Mouse (Mus musculus) MN1 (cell line): ENCODE results near the gene Tubb4a.
"Not testable (repeated sequence)": the region's sequence is repeated elsewhere in the genome, so short reads cannot be mapped to it uniquely, and the experiment has no call there.

Experiments
- DNase-seq: peaks from one replicate; pipeline ENCODE4 v3.0.0-alpha.2; 2016; ENCODE audit warnings: low spot score

Tubb4a gene

DNA sequence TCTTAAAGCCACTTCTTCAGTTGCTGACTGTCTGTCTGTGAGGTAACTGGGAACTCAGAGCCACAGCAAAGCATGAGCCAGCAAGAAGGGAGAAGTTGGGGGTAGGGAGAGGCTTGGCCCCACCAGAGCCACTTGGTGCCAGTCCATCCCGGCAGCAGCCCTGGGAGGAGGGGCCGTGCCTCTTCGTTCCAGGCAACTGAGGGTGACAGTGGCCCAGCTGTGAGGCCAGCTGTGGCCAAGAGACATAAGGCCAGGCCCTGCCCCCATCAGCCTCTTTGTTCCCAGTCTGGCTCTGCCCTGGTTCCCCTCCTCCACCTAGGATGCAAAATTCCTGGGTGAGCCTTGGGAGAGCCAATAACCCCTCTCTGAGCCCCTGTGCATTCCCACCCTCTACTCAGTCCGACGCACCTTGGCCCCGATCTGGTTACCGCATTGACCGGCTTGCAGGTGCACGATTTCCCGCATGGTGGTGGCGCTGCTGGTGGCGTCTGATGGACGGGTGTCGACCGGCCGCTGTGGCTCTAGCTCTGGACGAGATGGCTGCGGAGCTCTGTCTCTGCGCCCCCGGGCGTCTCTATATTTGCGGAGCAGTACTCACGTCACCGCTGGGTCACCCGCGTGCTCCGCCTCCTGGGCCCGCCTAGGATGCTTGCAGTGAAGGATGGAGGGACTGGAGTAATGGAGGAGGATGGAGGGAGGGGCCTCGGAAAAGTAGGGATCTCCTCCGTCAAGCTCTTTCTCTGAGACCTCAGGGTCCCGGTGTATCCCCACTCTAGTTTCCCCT is at the start of gene Tubb4a:
Tubb4a (minus strand) TSS at position 734 of the 784 bp plus-strand sequence.
- DNase-seq = no peak

DNA sequence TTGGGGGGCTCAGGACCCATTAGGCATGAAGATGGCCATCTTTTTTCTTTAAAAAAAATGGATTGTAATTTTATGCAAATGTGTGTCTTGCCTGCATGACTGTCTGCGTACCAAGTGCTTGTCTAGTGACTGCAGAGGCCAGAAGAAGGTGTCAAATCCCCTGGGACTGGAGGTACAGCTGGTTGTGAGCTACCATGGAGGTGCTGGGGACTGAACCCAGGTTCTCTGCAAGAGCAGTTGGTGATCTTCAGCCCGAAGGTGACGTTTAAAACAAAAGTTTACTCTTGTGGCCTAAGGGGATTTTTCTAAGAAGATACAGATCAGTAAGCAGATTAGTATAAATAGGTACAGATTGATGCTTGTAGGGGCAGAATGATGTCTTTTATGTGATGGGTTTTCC is 48.1 kb upstream of the Tubb4a start:
- no peak for DNase-seq

DNA sequence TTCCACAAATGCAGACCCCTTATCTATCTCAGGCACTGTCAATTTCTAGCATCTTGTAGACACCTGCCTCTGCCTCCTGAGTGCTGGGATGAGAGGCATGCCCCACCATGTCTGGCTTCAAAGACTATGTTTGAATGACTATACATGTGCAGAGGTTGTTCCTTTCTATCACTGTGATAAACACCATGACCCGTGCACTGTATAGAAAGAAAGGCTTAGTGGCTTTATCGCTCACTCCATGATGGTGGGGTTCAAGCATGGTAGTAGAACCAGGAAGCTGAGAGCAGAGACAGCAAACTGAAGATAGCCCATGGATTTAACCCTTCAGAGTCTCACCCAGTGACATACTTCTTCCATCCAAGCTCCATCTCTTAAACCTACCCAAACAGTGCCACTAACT is 47.1 kb upstream of the Tubb4a start:
- no peak for DNase-seq

DNA sequence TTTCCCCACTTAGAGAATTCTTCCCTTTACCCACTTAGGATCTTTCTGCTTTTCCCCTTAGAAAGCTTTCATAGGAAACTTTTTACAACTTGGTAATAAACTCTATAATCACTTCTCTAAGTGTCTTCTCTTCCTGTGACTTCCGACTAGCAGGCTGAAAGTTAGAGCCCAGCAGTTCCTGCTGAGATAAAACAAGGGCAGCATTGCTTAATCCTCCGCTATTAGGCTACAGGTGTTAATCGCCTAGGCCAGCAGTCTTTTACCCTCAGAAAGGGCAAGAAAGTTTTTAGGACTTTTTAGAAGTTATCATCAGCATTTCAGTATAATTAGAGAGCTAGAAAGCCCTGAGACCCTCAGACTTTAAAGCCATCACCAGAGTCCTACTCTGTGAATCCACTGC is 46.4 kb upstream of the Tubb4a start:
- not testable (repeated sequence) for DNase-seq

DNA sequence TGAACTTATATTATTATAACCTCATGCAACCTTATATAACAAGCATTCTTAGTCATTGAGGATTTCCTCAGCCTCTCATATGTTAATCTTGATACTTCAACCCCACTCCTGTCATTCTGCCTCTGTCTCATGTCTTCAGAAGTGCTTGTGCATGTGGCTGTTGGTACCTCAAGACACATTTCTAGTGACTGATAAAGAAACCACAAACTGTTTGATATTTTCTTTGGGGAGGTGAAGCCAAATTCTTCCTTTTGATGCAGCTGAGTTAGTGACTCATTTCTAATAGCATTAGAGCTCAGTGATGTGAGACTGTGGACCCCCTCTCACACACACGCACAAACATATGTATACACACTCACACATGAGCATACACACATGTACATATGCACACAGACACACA is 44.2 kb upstream of the Tubb4a start:
- DNase-seq = no peak

DNA sequence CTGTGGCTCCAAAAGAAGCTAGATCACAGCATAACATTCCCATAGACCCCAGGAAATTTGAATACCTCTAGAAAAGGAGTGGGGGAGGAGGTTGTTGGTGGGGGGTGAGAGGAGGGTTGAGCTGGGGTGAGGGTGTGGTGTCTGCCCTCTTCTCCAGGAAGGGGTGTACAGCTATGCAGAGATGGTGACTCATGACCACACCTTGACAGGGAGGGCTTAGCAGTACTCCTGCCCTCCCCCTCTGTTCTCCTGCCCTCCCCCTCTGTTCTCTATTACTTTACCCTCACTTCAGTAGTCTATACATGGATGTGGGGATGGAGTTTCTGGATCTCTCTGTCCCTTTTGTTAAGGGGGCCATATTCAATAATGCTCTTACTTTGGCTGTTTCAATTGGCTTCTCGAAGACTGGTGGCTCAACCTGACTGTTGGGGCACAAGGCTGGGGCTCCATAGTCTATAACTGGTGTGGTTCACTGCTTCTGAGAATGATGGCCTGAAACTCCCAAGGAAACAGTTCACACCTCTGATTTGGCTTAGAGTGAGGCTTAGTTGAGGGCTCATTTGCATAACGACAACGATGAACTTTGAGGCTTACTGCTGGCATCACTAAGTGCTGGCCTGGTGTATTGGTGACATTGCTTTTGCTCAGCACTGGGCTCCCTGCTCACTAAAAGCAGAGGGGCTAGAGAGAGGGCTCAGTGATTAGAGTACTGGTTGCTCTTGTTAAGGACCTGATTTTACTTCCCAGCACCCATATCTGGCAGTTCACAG is 38.5 kb upstream of the Tubb4a start:
- DNase-seq = no peak

DNA sequence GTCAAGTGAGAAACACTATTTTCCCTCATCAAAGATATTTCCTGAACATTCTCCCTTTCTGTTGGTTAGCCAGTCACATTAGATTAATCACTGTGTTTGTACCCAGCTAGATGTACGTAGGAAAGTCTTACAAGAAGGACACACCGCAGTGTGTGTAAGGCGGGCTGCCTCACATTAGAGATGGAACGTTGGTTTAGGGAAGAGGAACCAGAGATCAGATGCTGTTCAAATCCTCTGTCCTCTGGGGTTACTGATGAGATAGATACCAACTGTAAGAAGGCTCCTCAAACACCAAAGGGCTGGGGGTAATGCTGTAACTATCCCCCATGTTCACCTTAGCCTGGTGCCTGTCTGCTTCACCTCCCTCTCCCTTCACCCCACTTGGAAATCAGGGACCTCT is 37.2 kb upstream of the Tubb4a start:
- no peak for DNase-seq

DNA sequence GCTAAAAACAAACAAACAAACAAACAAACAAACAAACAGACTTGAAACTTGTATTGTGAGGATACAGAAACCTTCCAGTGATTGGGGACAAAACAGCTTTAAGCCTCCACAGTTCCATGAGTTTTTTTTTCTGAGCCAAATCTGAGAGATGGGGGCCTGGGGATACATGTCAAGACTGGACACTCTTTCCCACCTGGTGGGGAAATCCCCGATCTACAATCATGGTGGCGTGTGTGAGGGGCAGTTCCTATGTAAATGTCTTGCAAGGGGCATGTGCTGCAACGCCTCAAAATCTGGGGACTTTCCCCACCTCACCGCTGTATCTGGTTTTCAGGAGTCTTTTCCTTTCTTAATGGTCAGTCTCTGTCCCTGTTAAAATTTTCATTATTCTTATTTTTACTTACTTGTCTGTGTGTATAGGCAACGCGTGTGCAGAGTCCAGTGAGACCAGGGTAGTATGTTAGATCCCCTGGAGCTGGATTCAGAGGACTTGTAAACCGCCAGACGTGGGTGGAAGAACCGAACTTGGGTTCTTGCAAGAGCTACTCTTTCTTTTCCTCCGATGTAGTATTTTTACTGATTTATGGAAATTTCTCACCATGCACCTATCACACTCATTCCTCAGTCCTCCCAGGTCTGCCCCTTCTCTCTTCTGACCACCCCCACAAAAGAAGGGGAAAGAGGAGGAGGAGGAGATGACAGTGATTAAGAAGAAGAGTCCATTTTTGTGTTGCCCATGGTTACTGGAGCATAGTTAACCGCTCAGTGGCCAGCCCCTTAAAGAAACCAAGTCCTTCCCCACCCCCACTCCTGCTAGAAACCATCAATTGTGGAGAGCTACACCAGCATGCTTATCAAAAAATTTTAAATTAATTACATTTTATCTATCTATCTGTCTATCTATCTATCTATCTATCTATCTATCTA is 35.9 kb upstream of the Tubb4a start:
- DNase-seq = no peak

DNA sequence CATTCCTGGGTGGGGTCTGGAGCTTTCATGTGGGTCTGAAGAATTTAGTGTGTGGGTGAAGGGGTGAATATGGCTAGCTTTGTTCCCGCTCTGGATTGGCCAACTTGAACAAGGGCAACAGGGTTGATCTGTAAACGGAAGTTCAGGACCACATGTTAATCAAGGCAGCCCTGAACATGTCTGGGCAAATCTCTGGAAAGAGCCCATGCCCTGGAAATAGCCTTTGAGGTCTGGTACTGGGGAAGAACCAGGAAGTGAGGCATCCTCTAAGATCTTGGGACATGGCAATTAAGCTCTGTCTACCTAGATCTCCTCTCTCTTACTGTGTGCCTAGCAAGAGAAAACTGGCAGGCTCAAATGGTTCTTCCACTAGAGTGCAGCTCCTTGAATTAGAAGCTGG is 34.3 kb upstream of the Tubb4a start:
- no peak for DNase-seq

DNA sequence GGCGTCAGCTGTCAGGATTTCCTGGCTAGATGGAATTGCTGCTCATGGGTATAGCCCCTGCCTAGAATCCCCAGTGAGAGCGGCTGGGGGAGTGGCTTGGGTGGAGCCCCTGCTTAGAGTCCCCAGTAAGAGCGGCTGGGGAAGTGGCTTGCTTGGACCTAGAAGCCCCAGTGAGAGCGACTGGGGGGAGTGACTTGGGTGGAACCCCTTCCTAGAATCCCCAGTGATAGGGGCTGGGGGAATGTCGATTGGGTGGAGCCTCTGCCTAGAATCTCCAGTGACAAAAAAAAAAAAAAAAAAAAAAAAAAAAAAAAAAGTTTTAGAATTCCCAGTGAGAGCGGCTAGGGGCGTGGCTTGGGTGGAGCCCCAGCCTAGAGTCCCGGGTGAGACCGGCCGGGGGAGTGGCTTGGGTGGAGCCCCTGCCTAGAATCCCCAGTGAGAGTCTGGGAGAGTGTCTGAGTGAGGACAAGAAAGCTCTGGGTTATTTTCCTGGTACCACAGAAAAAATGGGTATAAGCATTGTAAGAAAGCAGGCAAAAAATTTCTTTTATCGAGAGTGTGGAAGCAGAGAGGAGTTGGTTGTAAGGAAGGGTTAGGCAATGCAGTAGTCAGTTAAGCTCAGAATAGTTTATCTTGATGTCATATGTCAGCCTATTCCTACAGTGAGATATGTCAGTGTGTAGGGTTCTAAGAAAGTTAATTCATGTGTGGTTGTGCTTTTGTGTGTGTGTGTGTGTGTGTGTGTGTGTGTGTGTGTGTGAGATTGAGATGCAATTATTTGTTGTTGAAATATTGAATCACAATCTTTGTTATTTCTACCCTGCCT is 31.2 kb upstream of the Tubb4a start:
- no peak for DNase-seq

DNA sequence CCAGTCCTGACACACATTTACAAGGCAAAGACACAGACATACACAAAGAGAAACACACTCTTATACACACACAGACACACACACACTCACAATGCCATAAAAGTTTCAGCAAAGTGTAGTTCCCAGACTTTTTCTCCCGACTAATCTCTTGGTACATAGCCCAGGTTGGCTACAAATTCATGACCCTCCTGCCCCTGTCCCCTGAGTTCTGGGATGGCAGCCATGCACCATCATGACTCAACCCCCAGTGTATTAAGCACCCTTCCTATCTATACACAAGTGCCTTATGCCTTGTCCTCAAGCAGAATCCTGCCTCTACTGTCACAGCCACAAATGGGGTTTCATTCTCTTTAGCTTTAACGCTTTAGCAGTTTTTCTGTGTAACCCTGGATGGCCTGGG is 29.2 kb upstream of the Tubb4a start:
- no peak for DNase-seq

DNA sequence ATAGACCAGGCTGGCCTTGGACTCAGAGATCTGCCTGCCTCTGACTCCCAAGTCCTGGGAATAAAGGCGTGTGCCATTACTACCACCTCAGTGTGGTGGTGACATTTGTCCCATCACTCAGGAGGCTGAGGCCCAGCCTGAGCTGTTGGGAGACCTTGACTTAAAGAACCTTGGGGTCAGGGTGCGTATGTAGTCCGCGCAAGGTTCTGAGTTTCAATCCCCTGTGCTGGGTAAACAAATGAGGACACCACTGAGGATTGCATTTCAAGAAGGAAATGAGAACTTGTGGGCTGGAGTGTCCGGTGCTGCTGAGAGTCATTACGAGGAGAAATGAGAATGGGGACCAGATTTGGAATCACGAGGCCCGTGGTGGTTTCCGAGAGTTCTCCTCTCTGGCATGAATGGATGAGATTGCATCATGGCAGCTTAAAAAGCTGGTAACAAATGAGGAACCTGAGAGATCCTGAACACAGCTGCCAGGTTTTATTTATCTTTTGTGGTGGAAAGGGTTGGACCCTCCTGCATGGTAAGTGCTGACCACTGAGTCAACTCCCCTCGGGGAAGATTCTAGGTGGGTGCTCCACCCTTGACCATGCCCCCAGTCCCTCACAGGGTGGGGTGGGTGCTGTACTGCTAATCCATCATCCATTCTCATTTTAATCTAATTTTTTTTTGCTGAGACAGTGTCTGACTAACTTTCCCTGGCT is 25.3 kb upstream of the Tubb4a start:
- no peak for DNase-seq

DNA sequence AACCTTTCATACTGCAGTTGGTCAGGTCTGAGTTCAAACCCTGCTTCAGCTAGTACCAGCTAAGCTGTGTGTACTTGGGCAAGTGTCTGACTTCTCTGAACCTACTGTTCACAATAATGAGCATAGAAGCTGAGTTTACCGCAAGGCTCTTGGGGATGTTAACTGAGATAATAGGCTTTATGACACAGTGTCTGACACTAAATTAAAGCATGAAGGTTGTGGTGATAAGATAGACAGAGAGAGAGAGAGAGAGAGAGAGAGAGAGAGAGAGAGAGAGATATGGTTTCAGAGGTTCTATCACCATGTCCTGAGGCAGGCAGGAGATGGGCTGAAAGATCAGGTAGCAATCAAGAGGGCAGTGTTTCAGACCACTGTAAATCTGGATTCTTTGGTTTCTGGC is 22.4 kb upstream of the Tubb4a start:
- DNase-seq = no peak

DNA sequence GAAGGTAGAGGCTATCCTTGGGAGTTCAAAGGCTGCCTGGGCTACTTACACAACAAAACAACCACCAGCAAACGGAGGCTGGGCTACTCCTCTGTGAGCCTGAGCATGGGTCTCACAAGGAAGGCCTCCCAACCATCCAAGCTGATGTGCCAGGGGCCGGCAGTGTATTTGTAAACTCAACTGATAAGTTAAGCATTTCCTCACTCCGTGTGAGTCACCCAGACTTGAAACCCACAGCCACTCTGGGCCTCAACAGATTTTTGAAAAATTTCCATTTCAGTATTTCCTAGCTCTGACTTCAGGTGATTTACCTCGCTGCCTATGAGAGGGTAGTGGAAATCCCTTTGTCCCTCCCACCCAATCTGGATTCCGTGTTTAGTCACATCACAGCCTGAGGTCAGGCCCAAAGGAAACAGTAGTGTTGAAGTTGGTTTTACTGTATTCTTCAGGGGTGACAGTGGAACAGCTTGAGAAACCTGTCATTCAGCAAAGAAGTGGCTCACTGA is 21.1 kb upstream of the Tubb4a start:
- no peak for DNase-seq

DNA sequence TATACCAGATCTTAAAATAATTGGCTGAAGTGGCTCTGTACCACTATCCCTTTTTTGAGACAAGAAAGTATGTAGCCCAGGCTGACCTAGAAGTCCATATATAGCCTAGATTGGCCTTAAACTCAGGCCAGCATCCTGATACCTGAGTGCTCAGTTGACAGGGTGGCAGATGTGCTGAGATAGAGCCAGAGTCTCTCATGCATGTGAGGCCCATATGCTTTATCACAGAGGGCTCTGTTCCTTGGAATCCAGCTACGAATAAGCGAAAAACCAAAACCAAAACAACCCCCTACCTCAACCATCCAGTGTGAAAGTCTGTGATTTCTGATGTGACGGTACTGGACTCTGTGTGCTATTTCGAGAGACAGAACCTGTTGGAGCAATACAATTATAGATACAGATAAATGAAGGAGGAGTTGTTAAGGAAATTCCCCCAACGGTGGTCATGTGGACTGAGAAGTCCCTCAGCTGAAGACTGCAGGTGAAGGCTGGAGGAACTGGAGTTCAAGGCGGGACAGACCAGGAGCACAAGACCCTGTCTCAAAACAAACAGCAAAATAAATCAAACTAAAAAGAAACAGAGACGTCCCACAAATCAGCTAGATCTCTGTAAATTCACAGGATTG is 20.6 kb upstream of the Tubb4a start:
- no peak for DNase-seq

DNA sequence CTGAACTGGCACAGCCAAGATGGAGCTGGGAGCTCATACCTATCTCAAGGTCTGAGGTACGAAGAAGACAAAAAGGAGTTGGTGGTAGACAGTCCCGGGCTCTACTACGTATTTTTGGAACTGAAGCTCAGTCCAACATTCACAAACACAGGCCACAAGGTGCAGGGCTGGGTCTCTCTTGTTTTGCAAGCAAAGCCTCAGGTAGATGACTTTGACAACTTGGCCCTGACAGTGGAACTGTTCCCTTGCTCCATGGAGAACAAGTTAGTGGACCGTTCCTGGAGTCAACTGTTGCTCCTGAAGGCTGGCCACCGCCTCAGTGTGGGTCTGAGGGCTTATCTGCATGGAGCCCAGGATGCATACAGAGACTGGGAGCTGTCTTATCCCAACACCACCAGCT is 19.5 kb upstream of the Tubb4a start:
- no peak for DNase-seq

DNA sequence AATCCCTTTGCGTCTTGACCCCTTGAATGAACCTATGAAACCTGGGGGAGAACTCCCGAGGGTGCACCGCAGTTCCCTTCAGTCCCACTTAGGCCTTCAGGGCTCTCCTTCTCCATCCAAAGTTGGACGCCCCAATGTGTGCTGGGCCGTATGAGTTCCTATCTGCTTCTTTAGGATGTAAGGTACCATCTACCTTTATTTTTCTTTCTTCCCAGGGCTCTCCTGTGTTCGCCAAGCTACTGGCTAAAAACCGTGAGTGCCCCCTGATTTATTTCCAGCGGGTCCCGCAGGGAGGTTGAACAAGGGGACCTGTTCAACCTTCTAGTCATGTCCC is 18.4 kb upstream of the Tubb4a start:
- DNase-seq = no peak

DNA sequence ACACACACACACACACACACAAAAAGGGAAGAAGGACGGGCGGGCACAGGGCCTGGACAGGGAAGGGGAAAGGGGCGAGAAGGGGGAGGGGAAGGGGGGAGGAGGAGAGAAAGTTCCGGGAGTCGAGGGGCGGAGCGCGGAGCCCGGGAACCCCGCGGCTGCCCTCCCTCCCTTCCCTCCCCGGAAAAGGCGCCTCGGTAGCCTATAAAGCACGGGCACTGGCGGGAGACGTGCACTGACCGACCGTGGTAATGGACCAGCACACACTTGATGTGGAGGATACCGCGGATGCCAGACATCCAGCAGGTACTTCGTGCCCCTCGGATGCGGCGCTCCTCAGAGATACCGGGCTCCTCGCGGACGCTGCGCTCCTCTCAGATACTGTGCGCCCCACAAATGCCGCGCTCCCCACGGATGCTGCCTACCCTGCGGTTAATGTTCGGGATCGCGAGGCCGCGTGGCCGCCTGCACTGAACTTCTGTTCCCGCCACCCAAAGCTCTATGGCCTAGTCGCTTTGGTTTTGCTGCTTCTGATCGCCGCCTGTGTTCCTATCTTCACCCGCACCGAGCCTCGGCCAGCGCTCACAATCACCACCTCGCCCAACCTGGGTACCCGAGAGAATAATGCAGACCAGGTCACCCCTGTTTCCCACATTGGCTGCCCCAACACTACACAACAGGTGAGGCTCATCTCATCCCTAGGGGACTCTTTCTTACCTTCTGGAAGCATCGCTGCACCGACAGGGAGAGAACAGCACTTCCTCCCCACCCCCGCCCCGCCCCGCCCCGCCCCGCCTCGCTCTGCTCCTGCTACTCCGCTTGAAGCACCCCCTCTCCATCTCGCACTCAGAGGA is 17.8 kb upstream of the Tubb4a start, which contains the start of gene Tnfsf9:
Tnfsf9 (plus strand) TSS at position 145 of the 854 bp plus-strand sequence.
- no peak for DNase-seq

DNA sequence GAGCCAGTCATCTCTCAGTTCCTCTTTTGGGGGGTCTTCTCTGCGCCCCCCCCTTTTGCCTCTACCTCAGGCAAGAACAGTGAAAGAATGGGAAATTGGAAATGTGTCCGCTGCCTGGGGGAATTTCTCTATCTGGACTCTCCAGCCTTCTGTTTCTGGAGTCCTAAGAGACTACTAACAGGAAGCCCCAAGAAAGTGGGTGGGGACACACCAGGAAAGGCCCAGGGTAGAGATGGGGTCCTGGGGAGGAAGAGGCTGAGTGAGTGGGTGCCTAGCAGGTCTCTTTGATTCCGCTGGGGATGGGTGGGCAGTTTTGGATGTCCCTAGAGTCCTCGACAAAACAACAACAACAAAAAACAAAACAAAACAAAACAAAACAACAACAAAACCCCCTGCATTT is 16.9 kb upstream of the Tubb4a start:
- no peak for DNase-seq
